Mouse (Mus musculus) kidney, embryonic 16.5 days (tissue): ENCODE results near the gene Coq8a. TPM values are rescaled to one million over a fixed set of nuclear protein-coding genes. Genes with fewer than 3 reads are reported as not detected.

Source experiments
- polyA plus RNA-seq: library from polyadenylated mRNA; unstranded; fragments of >200 nt; fragmentation: Nextera tagmentation; extraction: Ambion mirVana; gene quantifications from 2 replicates; pipeline ENCODE4 v1.2.1, GENCODE M21; 2015

The Coq8a gene
- polyA plus RNA-seq, 1 experiment from 2014 or later: 21.8 TPM

Other genes with a start within 250 kb of the Coq8a start
- 15.1 and 15.8 TPM in 2 replicates for gene Cdc42bpa, start 239.1 kb downstream of the Coq8a start, polyA plus RNA-seq
- gene Psen2, start 63.8 kb upstream of the Coq8a start, polyA plus RNA-seq: 24.1 and 24.5 TPM in 2 replicates
- 8.3 and 9.6 TPM in 2 replicates for gene Itpkb, start 130.9 kb upstream of the Coq8a start, polyA plus RNA-seq